Mouse (Mus musculus): Measurements from ENCODE around the gene Myo19. TPM values are rescaled to one million over a fixed set of nuclear protein-coding genes. Genes with fewer than 3 reads are reported as not detected.
A peak's percentile ranks its signal among the peaks of the same experiment; 100 is the strongest.

Gene Myo19
- polyA plus RNA-seq, 1 experiment: 8.7 TPM

- 83% methylated on average over 8 of the region's 8 CpGs for WGBS
- TF ChIP-seq POLR2A (IDR thresholded peaks at IDR 0.05; ENCODE audit: low read depth, low read length) (no peak), CTCF (IDR thresholded peaks at IDR 0.05; ENCODE audit: extremely low read depth, insufficient read length, insufficient replicate concordance, low read depth, low read length) (no peak)
- no peak overlapping the region for H3K27ac ChIP-seq (ENCODE audit: insufficient read depth, low read depth, low read length)
Measured at GRCm38 (mm10) chr11:84920981-84921380, 41.0 kb downstream of the Myo19 start.

GRCm38 (mm10) chr11:84932261-84932660, 52.3 kb downstream of the Myo19 start:
- no peak for TF ChIP-seq POLR2A (IDR thresholded peaks at IDR 0.05; ENCODE audit: low read depth, low read length)
- no peaks in the 10 kb centered on the region for H3K27me3 ChIP-seq (ENCODE audit: control insufficient read depth, insufficient read depth, low read length)
- peaks cover 18% of the 10 kb centered on the region; the same call in 1 of the 2 replicates for H3K4me1 ChIP-seq (ENCODE audit: control insufficient read depth, insufficient read depth, insufficient read length, low read length)
- WGBS: 28% methylated on average over 6 of the region's 6 CpGs
- H3K27ac ChIP-seq (ENCODE audit: insufficient read depth, low read depth, low read length): no peak overlapping the region
- H3K4me3 ChIP-seq (ENCODE audit: low read depth, low read length): no peak overlapping the region
- H3K36me3 ChIP-seq (ENCODE audit: control insufficient read depth, insufficient read depth, low read length): no peaks in the 10 kb centered on the region

More at GRCm38 (mm10) chr11:84920981-84921380, 41.0 kb downstream of the Myo19 start:
- H3K36me3 ChIP-seq (ENCODE audit: control insufficient read depth, insufficient read depth, low read length): no peaks in the 10 kb centered on the region
- no peak overlapping the region for H3K4me3 ChIP-seq (ENCODE audit: low read depth, low read length)
- H3K27me3 ChIP-seq (ENCODE audit: control insufficient read depth, insufficient read depth, low read length): no peaks in the 10 kb centered on the region
- peaks cover 4% of the 10 kb centered on the region; the same call in 1 of the 2 replicates for H3K4me1 ChIP-seq (ENCODE audit: control insufficient read depth, insufficient read depth, insufficient read length, low read length)

GRCm38 (mm10) chr11:84939508-84940053, 59.6 kb downstream of the Myo19 start:
- Histone ChIP-seq H3K4me3 (ENCODE audit: low read depth, low read length) (no peak overlapping the region), H3K27me3 (ENCODE audit: control insufficient read depth, insufficient read depth, low read length) (no peaks in the 10 kb centered on the region), H3K4me1 (ENCODE audit: control insufficient read depth, insufficient read depth, insufficient read length, low read length) (peaks cover 15% of the 10 kb centered on the region), H3K27ac (ENCODE audit: insufficient read depth, low read depth, low read length) (no peak overlapping the region), H3K36me3 (ENCODE audit: control insufficient read depth, insufficient read depth, low read length) (no peaks in the 10 kb centered on the region)
- WGBS: 63% methylated on average over 8 of the region's 8 CpGs
- TF ChIP-seq CTCF (IDR thresholded peaks at IDR 0.05; ENCODE audit: extremely low read depth, insufficient read length, insufficient replicate concordance, low read depth, low read length) (no peak), POLR2A (IDR thresholded peaks at IDR 0.05; ENCODE audit: low read depth, low read length) (no peak)

GRCm38 (mm10) chr11:84940140-84940539, 60.2 kb downstream of the Myo19 start:
- Histone ChIP-seq H3K4me3 (ENCODE audit: low read depth, low read length) (no peak overlapping the region), H3K4me1 (ENCODE audit: control insufficient read depth, insufficient read depth, insufficient read length, low read length) (peaks cover 13% of the 10 kb centered on the region), H3K27ac (ENCODE audit: insufficient read depth, low read depth, low read length) (no peak overlapping the region), H3K27me3 (ENCODE audit: control insufficient read depth, insufficient read depth, low read length) (no peaks in the 10 kb centered on the region), H3K36me3 (ENCODE audit: control insufficient read depth, insufficient read depth, low read length) (no peaks in the 10 kb centered on the region)
- WGBS: 78% methylated on average over 10 of the region's 10 CpGs
- TF ChIP-seq POLR2A (IDR thresholded peaks at IDR 0.05; ENCODE audit: low read depth, low read length) (no peak), CTCF (IDR thresholded peaks at IDR 0.05; ENCODE audit: extremely low read depth, insufficient read length, insufficient replicate concordance, low read depth, low read length) (no peak)

GRCm38 (mm10) chr11:84943948-84944347, 64.0 kb downstream of the Myo19 start:
- Histone ChIP-seq H3K4me3 (ENCODE audit: low read depth, low read length) (no peak overlapping the region), H3K36me3 (ENCODE audit: control insufficient read depth, insufficient read depth, low read length) (no peaks in the 10 kb centered on the region), H3K27me3 (ENCODE audit: control insufficient read depth, insufficient read depth, low read length) (no peaks in the 10 kb centered on the region), H3K27ac (ENCODE audit: insufficient read depth, low read depth, low read length) (no peak overlapping the region), H3K4me1 (ENCODE audit: control insufficient read depth, insufficient read depth, insufficient read length, low read length) (peaks cover 26% of the 10 kb centered on the region)
- 2% methylated on average over 15 of the region's 15 CpGs for WGBS
- TF ChIP-seq CTCF (IDR thresholded peaks at IDR 0.05; ENCODE audit: extremely low read depth, insufficient read length, insufficient replicate concordance, low read depth, low read length) (peak; percentile 16; the same call in 1 of the 2 replicates), POLR2A (IDR thresholded peaks at IDR 0.05; ENCODE audit: low read depth, low read length) (no peak)

DNA sequence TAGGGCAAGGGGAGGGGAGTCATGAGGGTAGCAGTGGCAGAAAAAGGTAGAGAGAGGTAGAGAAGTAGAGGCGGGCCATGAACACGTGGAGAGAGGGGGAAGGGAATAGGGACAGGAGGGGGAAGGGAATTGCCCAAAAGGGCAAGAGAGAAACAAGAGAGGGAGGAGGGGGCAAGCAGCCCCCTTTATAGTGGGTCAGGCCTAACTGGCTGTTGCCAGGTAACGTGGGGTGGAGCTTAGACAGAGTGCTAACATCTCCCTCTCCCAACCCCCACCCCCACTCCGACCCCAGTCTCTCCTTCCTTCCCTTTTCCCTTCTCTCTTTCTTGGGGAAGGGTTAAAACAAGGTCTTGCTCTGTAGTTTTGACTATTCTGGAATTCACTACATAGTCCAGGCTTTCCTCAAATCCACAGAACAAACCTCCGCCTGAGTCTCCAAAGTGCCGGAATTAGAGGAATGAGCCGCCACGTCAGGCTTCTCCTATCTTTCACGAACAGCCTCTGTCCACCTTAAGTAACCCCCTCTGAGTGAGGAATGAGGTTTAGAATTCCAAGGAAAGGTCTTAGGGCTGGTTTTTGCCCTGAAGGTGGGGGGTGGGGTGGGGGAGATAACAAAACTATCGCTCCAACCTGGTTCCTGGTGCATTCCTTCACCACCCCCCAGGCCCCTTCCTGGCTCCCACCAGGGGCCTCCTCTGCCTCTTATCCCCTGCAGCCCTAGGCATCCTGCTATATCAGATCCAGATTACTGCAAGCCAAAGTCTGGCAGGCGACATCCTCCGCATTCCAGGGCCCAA, 64.9 kb downstream of the Myo19 start:
- WGBS: 22% methylated on average over 12 of the region's 12 CpGs
- Histone ChIP-seq H3K27ac (ENCODE audit: insufficient read depth, low read depth, low read length) (no peak overlapping the region), H3K4me3 (ENCODE audit: low read depth, low read length) (no peak overlapping the region), H3K27me3 (ENCODE audit: control insufficient read depth, insufficient read depth, low read length) (no peaks in the 10 kb centered on the region), H3K4me1 (ENCODE audit: control insufficient read depth, insufficient read depth, insufficient read length, low read length) (peaks cover 32% of the 10 kb centered on the region), H3K36me3 (ENCODE audit: control insufficient read depth, insufficient read depth, low read length) (no peaks in the 10 kb centered on the region)
- TF ChIP-seq CTCF (IDR thresholded peaks at IDR 0.05; ENCODE audit: extremely low read depth, insufficient read length, insufficient replicate concordance, low read depth, low read length) (no peak), POLR2A (IDR thresholded peaks at IDR 0.05; ENCODE audit: low read depth, low read length) (no peak)

GRCm38 (mm10) chr11:84945841-84946240, 65.9 kb downstream of the Myo19 start:
- TF ChIP-seq CTCF (IDR thresholded peaks at IDR 0.05; ENCODE audit: extremely low read depth, insufficient read length, insufficient replicate concordance, low read depth, low read length): no peak
- TF ChIP-seq POLR2A (IDR thresholded peaks at IDR 0.05; ENCODE audit: low read depth, low read length): no peak
- Histone ChIP-seq H3K27ac (ENCODE audit: insufficient read depth, low read depth, low read length) (peak overlapping the region; percentile 46), H3K4me1 (ENCODE audit: control insufficient read depth, insufficient read depth, insufficient read length, low read length) (peaks cover 32% of the 10 kb centered on the region), H3K36me3 (ENCODE audit: control insufficient read depth, insufficient read depth, low read length) (no peaks in the 10 kb centered on the region), H3K4me3 (ENCODE audit: low read depth, low read length) (no peak overlapping the region), H3K27me3 (ENCODE audit: control insufficient read depth, insufficient read depth, low read length) (no peaks in the 10 kb centered on the region)
- 17% methylated on average over 3 of the region's 3 CpGs for WGBS

Measured in small intestine, adult 2 months (tissue).